Mouse (Mus musculus) forebrain, embryonic 10.5 days (tissue): ENCODE results near the gene Cfdp1. TPM values are rescaled to one million over a fixed set of nuclear protein-coding genes. Genes with fewer than 3 reads are reported as not detected.
A peak's percentile ranks its signal among the peaks of the same experiment; 100 is the strongest.

Source experiments
- DNase-seq: peaks from one replicate; pipeline ENCODE4 v3.0.0-alpha.2; 2017; ENCODE audit warnings: low spot score; ENCODE audit errors: extremely low spot score
- H3K27ac ChIP-seq: fragments of 300-500 bp; sonication (generic); 2 replicates; pipeline ENCODE4 v1.5.1; 2016; ENCODE audit warnings: mild to moderate bottlenecking
- H3K27me3 ChIP-seq: fragments of 300-500 bp; sonication (generic); 2 replicates; pipeline ENCODE4 v1.6.1; 2016; ENCODE audit warnings: mild to moderate bottlenecking; ENCODE audit not compliant: poor library complexity, severe bottlenecking
- H3K36me3 ChIP-seq: fragments of 300-500 bp; sonication (generic); replicated peaks from 2 replicates; pipeline ENCODE4 v1.6.1; 2016; ENCODE audit warnings: mild to moderate bottlenecking, moderate library complexity
- H3K4me1 ChIP-seq: fragments of 300-500 bp; sonication (generic); 2 replicates; pipeline ENCODE4 v1.6.1; 2016
- H3K4me3 ChIP-seq: fragments of 300-500 bp; sonication (generic); 2 replicates; pipeline ENCODE4 v1.5.1; 2016; ENCODE audit warnings: mild to moderate bottlenecking, moderate library complexity
- H3K9me3 ChIP-seq: fragments of 300-500 bp; sonication (generic); 2 replicates; pipeline ENCODE4 v1.6.1; 2016; ENCODE audit warnings: mild to moderate bottlenecking, moderate library complexity
- WGBS: fragments of 180-500 bp; shearing (Covaris S2); methylation state at CpG from one replicate; pipeline ENCODE4 v1.1.7; 2016; 5-methylcytosine and 5-hydroxymethylcytosine counted together
- polyA plus RNA-seq: library from polyadenylated mRNA; unstranded; fragments of >200 nt; fragmentation: Nextera tagmentation; extraction: Ambion mirVana; gene quantifications from 2 replicates; pipeline ENCODE4 v1.2.1, GENCODE M21; 2016

Gene Cfdp1
- polyA plus RNA-seq, 1 experiment from 2014 or later = 234 TPM

- DNase-seq = no peak
- Histone ChIP-seq H3K9me3 (no peaks in the 10 kb centered on the region), H3K27ac (no peak overlapping the region), H3K4me1 (peaks cover 11% of the 10 kb centered on the region; the same call in 1 of the 2 replicates), H3K27me3 (no peaks in the 10 kb centered on the region), H3K4me3 (no peak overlapping the region), H3K36me3 (peaks cover 42% of the 10 kb centered on the region)
- 79% methylated on average over 2 of the region's 2 CpGs for WGBS
These were observed 43.3 kb downstream of the Cfdp1 start for GRCm38 (mm10) chr8:111810656-111811336.

DNA sequence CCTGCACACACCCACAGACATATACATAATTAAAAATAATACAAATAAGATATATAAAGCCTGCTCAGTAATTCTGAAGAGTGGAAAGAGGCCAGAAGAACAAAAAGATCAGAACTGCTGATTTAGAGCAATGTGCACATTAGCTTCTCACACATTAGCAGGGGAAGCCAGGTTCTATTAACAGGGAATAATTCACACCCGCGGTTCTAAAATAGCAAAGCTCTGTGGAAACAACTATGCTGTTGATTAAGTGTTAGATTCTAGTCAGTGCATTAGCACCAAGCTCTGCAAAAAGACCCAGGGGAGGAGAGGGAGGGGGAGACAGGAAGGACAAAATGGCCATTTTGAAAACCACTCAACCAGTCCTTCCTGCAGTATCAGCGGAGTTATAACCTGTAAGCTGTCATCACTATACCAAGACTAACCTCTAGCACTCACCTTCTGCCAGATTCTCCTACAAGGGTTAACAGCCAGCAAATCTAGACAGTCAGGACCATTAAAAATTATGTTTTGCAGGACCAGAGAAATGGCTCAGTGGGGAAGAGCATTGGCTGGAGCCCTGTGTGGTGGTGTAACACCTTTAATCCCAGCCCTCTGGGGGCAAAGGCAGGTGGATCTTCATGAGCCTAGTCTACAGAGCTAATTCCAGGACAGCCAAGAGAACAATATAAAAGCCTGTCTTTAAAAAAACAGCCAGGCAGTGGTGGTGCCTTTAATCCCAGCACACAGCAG lies 45.0 kb downstream of the Cfdp1 start:
- H3K4me3 ChIP-seq = no peak overlapping the region
- WGBS = 95% methylated on average over 3 of the region's 3 CpGs
- H3K27me3 ChIP-seq = no peaks in the 10 kb centered on the region
- no peak overlapping the region for H3K27ac ChIP-seq
- DNase-seq = no peak
- H3K36me3 ChIP-seq = peaks cover 25% of the 10 kb centered on the region
- peaks cover 11% of the 10 kb centered on the region; the same call in 1 of the 2 replicates for H3K4me1 ChIP-seq
- no peaks in the 10 kb centered on the region for H3K9me3 ChIP-seq

GRCm38 (mm10) chr8:111808006-111808405 lies 46.1 kb downstream of the Cfdp1 start:
- no peak overlapping the region for H3K4me3 ChIP-seq
- no peak overlapping the region for H3K27ac ChIP-seq
- DNase-seq = no peak

DNA sequence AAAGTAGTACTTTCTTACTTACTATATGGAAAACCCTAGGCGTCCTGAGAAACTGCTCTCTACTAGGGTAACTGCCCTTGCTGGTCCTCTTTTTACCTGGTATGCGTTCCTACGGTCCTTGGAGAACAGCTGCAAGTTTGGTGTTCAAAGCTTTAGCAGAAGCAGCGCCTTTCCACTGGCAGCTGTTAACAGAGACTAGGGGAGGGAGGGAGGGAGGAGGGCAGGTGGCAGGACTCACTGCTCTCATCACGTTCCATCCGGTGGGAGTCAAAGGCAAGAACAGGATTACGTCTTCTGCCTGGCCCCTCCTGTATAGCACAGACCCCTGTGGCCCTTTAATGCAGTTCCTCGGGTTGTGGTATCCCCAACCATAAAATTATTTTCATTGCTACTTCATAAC lies 50.7 kb downstream of the Cfdp1 start:
- WGBS = 94% methylated on average over 8 of the region's 8 CpGs
- H3K27ac ChIP-seq = no peak overlapping the region
- no peak for DNase-seq

More at GRCm38 (mm10) chr8:111808006-111808405, 46.1 kb downstream of the Cfdp1 start:
- Histone ChIP-seq H3K36me3 (peaks cover 23% of the 10 kb centered on the region), H3K9me3 (no peaks in the 10 kb centered on the region), H3K27me3 (no peaks in the 10 kb centered on the region), H3K4me1 (peaks cover 11% of the 10 kb centered on the region; the same call in 1 of the 2 replicates)
- 93% methylated on average over 3 of the region's 3 CpGs for WGBS

DNA sequence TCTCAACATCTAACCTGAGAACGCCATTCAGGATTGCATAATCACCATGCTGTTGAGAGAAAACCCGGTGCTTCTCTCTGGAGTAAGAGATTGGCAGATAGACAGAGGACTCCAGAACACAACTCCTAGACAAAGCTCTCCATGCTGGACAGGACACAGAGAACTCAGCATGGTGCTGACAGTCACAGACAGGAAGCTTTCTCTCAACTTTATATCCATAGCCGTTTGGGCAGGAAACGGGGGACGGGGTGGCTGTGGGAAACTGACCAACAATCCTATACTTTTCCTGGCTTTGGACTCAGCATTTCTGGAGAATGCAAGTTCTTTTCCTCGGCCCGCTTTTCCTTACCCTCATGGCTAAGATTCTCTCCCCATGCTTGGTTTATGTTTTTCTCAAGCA lies 51.8 kb downstream of the Cfdp1 start:
- H3K27ac ChIP-seq = no peak overlapping the region
- WGBS = 87% methylated on average over 7 of the region's 7 CpGs
- no peak for DNase-seq

More for the DNA sequence above, 50.7 kb downstream of the Cfdp1 start:
- no peak overlapping the region for H3K4me3 ChIP-seq
- H3K27me3 ChIP-seq = no peaks in the 10 kb centered on the region
- no peaks in the 10 kb centered on the region for H3K9me3 ChIP-seq
- peaks cover 25% of the 10 kb centered on the region for H3K36me3 ChIP-seq
- 0 out of 2 replicates have a peak, but pooled peaks cover 3% of the 10 kb centered on the region for H3K4me1 ChIP-seq

DNA sequence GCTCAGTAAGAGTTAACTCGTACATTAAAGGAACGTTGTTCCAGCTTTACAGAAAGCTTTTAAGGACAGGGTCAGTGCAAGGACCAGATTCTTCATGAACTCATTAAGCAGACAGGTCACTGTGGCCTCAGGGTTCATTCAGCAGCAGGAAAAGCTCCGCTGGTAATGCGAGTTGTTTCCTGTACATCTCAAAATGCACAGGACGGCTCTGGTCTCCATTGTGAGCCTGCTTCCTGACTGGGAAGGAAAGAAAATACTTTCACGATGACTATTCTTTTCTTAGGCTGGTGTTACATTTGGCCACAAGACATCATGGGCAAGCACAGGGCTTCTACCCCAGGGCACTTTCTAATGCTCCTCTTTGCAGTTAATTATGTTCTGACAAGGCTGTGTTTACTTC lies 52.6 kb downstream of the Cfdp1 start:
- Histone ChIP-seq H3K4me1 (0 out of 2 replicates have a peak, but pooled peaks cover 3% of the 10 kb centered on the region), H3K9me3 (no peaks in the 10 kb centered on the region), H3K4me3 (no peak overlapping the region), H3K27me3 (no peaks in the 10 kb centered on the region), H3K27ac (no peak overlapping the region), H3K36me3 (peaks cover 39% of the 10 kb centered on the region)
- no peak for DNase-seq
- WGBS = 64% methylated on average over 6 of the region's 6 CpGs

More for the DNA sequence above, 51.8 kb downstream of the Cfdp1 start:
- H3K4me1 ChIP-seq = 0 out of 2 replicates have a peak, but pooled peaks cover 3% of the 10 kb centered on the region
- peaks cover 31% of the 10 kb centered on the region for H3K36me3 ChIP-seq
- H3K27me3 ChIP-seq = no peaks in the 10 kb centered on the region
- no peak overlapping the region for H3K4me3 ChIP-seq
- no peaks in the 10 kb centered on the region for H3K9me3 ChIP-seq

DNA sequence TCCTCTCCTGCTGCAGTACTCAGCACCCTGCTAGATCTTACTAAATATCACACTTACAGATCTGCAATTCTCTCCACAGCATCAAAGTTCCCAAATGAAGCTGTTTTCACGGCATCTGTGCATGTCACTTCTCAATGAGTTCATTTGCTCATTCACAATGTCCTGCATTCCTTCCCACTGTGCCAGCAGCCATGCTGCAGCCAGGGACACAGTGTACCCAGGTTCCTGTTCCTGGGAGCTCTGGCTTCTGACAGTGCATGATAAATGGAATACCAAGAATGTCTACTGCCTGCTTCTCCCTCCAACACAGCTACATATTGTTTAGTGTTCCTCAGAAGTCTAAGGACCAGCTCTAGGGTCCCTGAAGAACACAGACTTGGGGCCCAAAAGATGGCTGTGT lies 57.6 kb downstream of the Cfdp1 start:
- H3K27ac ChIP-seq = no peak overlapping the region
- no peak for DNase-seq
- no peaks in the 10 kb centered on the region for H3K9me3 ChIP-seq
- no peaks in the 10 kb centered on the region for H3K27me3 ChIP-seq
- H3K4me3 ChIP-seq = no peak overlapping the region
- H3K36me3 ChIP-seq = peaks cover 52% of the 10 kb centered on the region
- WGBS = 84% methylated on average over 1 of the region's 1 CpGs
- 0 out of 2 replicates have a peak, but pooled peaks cover 3% of the 10 kb centered on the region for H3K4me1 ChIP-seq

DNA sequence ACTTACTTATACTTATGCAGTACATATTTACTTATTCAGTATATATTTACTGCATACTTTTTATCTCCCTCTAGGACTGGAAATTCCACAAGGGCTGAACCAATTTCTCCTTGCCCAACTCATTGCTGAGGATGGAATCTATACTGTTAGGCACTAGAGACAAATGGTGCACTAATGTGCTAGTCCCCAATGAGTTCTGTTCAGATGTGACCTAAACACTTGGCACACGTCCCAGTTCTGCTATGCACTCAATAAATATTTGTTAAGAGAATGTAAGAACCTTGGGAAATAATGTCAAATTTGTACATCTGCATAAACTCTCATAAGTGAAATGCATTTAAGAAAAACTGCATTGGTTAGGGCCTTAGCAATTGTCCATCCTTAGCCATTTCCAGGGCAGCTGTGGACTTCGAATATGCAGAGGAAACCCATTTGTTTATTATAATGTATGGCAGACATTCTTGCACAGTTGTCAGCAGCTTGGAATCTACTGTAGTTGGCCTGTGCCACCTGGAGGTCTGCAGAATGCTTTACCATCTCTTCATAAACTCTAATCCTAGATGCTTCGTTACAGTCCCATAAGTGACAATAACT lies 60.7 kb downstream of the Cfdp1 start:
- 93% methylated on average over 3 of the region's 3 CpGs for WGBS
- Histone ChIP-seq H3K9me3 (no peaks in the 10 kb centered on the region), H3K27ac (no peak overlapping the region), H3K4me1 (peaks cover 17% of the 10 kb centered on the region), H3K4me3 (no peak overlapping the region), H3K36me3 (peaks cover 59% of the 10 kb centered on the region), H3K27me3 (no peaks in the 10 kb centered on the region)
- DNase-seq = no peak

GRCm38 (mm10) chr8:111789639-111790038 lies 64.5 kb downstream of the Cfdp1 start:
- Histone ChIP-seq H3K4me1 (peaks cover 37% of the 10 kb centered on the region), H3K27me3 (no peaks in the 10 kb centered on the region), H3K36me3 (peaks cover 39% of the 10 kb centered on the region), H3K9me3 (no peaks in the 10 kb centered on the region), H3K27ac (no peak overlapping the region), H3K4me3 (no peak overlapping the region)
- DNase-seq = no peak

- H3K27ac ChIP-seq = 0 out of 2 replicates have a peak overlapping the region, but pooled peaks have one; percentile 5
These were observed 64.9 kb downstream of the Cfdp1 start for GRCm38 (mm10) chr8:111789200-111789599.

GRCm38 (mm10) chr8:111788497-111788896 lies 65.6 kb downstream of the Cfdp1 start:
- Histone ChIP-seq H3K27ac (peak overlapping the region; percentile 74; the same call in 1 of the 2 replicates), H3K9me3 (no peaks in the 10 kb centered on the region), H3K4me1 (peaks cover 38% of the 10 kb centered on the region), H3K27me3 (no peaks in the 10 kb centered on the region), H3K36me3 (peaks cover 29% of the 10 kb centered on the region), H3K4me3 (no peak overlapping the region)
- WGBS = 40% methylated on average over 3 of the region's 3 CpGs
- DNase-seq = no peak

More at GRCm38 (mm10) chr8:111789200-111789599, 64.9 kb downstream of the Cfdp1 start:
- peaks cover 37% of the 10 kb centered on the region for H3K4me1 ChIP-seq
- H3K9me3 ChIP-seq = no peaks in the 10 kb centered on the region
- no peak for DNase-seq
- H3K36me3 ChIP-seq = peaks cover 35% of the 10 kb centered on the region
- no peaks in the 10 kb centered on the region for H3K27me3 ChIP-seq
- H3K4me3 ChIP-seq = no peak overlapping the region
- 16% methylated on average over 4 of the region's 4 CpGs for WGBS

DNA sequence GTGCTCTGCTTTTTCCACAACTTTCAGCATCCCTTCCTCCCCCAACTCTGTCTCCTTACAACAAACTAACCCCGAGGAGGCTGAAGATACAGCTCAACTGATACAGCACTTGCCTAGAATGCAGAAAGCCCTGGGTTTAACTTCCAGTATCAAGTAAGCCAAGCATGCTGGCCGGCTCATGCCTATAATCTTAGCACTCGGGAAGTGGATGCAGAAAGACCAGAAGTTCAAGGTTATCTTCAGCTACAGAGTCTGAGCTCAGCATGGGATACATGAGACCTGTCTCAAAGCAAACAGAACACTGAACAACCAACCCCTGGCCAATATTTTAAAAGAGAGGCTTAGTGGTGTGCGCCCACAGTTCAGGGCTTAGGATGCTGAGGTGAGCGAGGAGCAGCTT lies 66.0 kb downstream of the Cfdp1 start:
- no peaks in the 10 kb centered on the region for H3K27me3 ChIP-seq
- peak overlapping the region; percentile 74 for H3K27ac ChIP-seq
- H3K36me3 ChIP-seq = peaks cover 25% of the 10 kb centered on the region
- peaks cover 42% of the 10 kb centered on the region for H3K4me1 ChIP-seq
- DNase-seq = no peak
- H3K4me3 ChIP-seq = peak overlapping the region; percentile 24; the same call in 1 of the 2 replicates
- H3K9me3 ChIP-seq = no peaks in the 10 kb centered on the region
- 66% methylated on average over 5 of the region's 5 CpGs for WGBS
